Mouse (Mus musculus): ENCODE results near the gene Osbpl7. TPM values are rescaled to one million over a fixed set of nuclear protein-coding genes. Genes with fewer than 3 reads are reported as not detected.

The Osbpl7 gene
- total and polyA plus RNA-seq, 3 experiments, result 11.5 to 18.9 TPM; not detected in 1

DNA sequence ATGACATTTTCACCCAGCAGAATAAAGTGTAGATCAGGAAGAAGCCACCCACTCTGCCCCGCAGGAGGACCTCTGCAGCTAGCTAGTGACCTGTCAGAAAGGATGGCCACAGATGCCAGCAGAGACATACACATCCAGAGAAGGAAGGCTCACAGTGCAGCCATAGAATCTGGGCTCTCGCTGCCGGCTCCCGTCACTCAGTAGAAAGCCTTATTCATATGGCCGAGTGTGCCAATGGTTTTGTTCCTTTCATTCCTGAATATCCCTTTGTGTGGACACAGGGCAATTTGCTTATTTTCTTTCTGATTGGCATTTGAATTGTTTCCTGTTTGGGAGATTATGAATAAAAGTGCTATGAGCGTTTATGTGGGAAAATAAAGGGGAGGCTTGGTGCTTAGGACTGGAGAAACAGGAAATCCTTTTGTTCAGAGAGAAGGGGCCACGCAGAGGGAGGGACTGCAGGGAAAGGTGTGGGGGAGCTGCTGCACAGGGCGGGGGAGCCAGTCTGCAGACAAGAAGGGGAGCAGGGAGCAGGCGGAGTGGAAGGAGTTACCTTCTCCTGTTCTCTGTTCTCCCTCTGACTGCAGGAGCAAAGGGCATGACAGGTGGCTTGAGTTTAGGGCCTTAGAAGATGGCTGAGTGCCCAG is 13.0 kb downstream of the Osbpl7 start:
- no peaks in the 10 kb centered on the region for H3K27me3 ChIP-seq (ENCODE audit: control insufficient read depth in 1 of 2, insufficient read depth in 2 of 2, low read length in 2 of 2)
- DNase-seq (ENCODE audit: low read depth, low spot score), result no peak
- no peaks in the 10 kb centered on the region for H3K4me1 ChIP-seq (ENCODE audit: control insufficient read depth in 1 of 2, insufficient read depth in 2 of 2, low read length in 2 of 2)
- TF ChIP-seq ETS1 (IDR thresholded peaks at IDR 0.05; ENCODE audit: low read depth, low read length) (no peak), NRF1 (IDR thresholded peaks at IDR 0.05; ENCODE audit: insufficient read depth, low read depth, low read length, poor library complexity, severe bottlenecking) (no peak), MEF2A (IDR thresholded peaks at IDR 0.05; ENCODE audit: extremely low read depth, insufficient replicate concordance, low read depth, low read length, poor library complexity, severe bottlenecking) (no peak), POLR2AphosphoS2 (IDR thresholded peaks at IDR 0.05; ENCODE audit: low read length) (no peak), E2F4 (IDR thresholded peaks at IDR 0.05; ENCODE audit: borderline replicate concordance, low read depth, low read length) (no peak), USF2 (IDR thresholded peaks at IDR 0.05; ENCODE audit: borderline replicate concordance in 1 of 2, insufficient read depth in 1 of 2, low read depth in 1 of 2, low read length in 2 of 2) (no peak), TAL1 (IDR thresholded peaks at IDR 0.05; ENCODE audit: low read length) (no peak), CHD1 (IDR thresholded peaks at IDR 0.05; ENCODE audit: low read depth, low read length) (no peak), GABPA (IDR thresholded peaks at IDR 0.05; ENCODE audit: low read depth, low read length) (no peak)
- no peaks in the 10 kb centered on the region for H3K9me3 ChIP-seq (replicated peaks; ENCODE audit: insufficient read depth, low read length)
- no peaks in the 10 kb centered on the region for H3K79me2 ChIP-seq (ENCODE audit: control insufficient read depth, insufficient read depth, low read length, poor library complexity)
- no peak overlapping the region for H3K4me3 ChIP-seq (ENCODE audit: control insufficient read depth in 1 of 2, insufficient read depth in 1 of 2, low read depth in 2 of 2, low read length in 2 of 2)
- no peak overlapping the region for H3K9ac ChIP-seq (ENCODE audit: control insufficient read depth, low read depth, low read length, poor library complexity, severe bottlenecking)
- H3K27ac ChIP-seq (ENCODE audit: control insufficient read depth, low read depth, low read length), result no peak overlapping the region
- H3K36me3 ChIP-seq (ENCODE audit: control insufficient read depth in 1 of 2, insufficient read depth in 2 of 2, low read length in 2 of 2), result no peaks in the 10 kb centered on the region; a peak in 2 of 4 replicates

DNA sequence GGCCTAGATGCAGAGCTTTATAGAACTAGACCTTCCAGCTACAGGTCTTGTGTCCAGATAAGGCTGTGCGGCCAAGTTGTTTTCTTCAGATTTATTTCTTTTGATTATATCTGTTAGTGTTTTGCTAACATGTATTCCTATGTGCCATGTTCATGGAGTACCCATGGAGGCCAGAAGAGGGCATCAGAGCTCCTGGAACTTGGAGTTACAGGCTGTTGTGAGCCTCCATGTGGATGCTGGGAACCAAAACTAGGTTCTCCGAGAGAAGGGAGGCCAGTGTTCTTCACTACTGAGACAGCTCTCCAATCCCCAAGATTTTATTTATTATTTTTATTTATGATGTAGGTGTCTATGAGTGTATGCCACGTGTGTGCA is 13.5 kb downstream of the Osbpl7 start:
- H3K9ac ChIP-seq (ENCODE audit: control insufficient read depth, low read depth, low read length, poor library complexity, severe bottlenecking), result no peak overlapping the region
- TF ChIP-seq SMC3 (IDR thresholded peaks at IDR 0.05; ENCODE audit: low read depth, low read length) (peak; percentile 29; the same call in 1 of the 2 replicates), CTCF (IDR thresholded peaks at IDR 0.05 in 2 of 3, conservative IDR thresholded peaks at IDR 0.05 in 1 of 3; ENCODE audit: control insufficient read depth in 1 of 3, insufficient read depth in 1 of 3, low read depth in 2 of 3, low read length in 3 of 3, poor library complexity in 1 of 3, severe bottlenecking in 1 of 3) (peak; percentile 49 to 52 (median 50)), ETS1 (IDR thresholded peaks at IDR 0.05; ENCODE audit: low read depth, low read length) (no peak), ZKSCAN1 (IDR thresholded peaks at IDR 0.05; ENCODE audit: low read depth, low read length) (no peak)
- H3K4me1 ChIP-seq (ENCODE audit: control insufficient read depth in 1 of 2, insufficient read depth in 2 of 2, low read length in 2 of 2), result no peaks in the 10 kb centered on the region
- no peaks in the 10 kb centered on the region for H3K27me3 ChIP-seq (ENCODE audit: control insufficient read depth in 1 of 2, insufficient read depth in 2 of 2, low read length in 2 of 2)
- H3K9me3 ChIP-seq (replicated peaks; ENCODE audit: insufficient read depth, low read length), result no peaks in the 10 kb centered on the region
- DNase-seq (ENCODE audit: low read depth, low spot score), result peak; percentile 55
- H3K36me3 ChIP-seq (ENCODE audit: control insufficient read depth in 1 of 2, insufficient read depth in 2 of 2, low read length in 2 of 2), result no peaks in the 10 kb centered on the region; a peak in 2 of 4 replicates
- no peaks in the 10 kb centered on the region for H3K79me2 ChIP-seq (ENCODE audit: control insufficient read depth, insufficient read depth, low read length, poor library complexity)
- no peak overlapping the region for H3K27ac ChIP-seq (ENCODE audit: control insufficient read depth, low read depth, low read length)
- H3K4me3 ChIP-seq (ENCODE audit: control insufficient read depth in 1 of 2, insufficient read depth in 1 of 2, low read depth in 2 of 2, low read length in 2 of 2), result no peak overlapping the region

All from MEL (cell line).